Mouse (Mus musculus) liver, embryonic 14.5 days (tissue): ENCODE measurements at regions not wholly inside any gene's neighbourhood (a gene's known extent, or its start where the extent isn't known, plus 50 kb on each side); places are given as distances from the start of the nearest gene placed in this dataset.

Source experiments
- CTCF ChIP-seq: IDR thresholded peaks from 2 replicates; pipeline ENCODE4 v1.5.1; 2016; ENCODE audit warnings: antibody characterized with exemption, low read depth, control low read depth
- EP300 ChIP-seq: IDR thresholded peaks from 2 replicates; pipeline ENCODE4 v1.6.1; 2016; ENCODE audit warnings: antibody characterized with exemption, low read depth

DNA sequence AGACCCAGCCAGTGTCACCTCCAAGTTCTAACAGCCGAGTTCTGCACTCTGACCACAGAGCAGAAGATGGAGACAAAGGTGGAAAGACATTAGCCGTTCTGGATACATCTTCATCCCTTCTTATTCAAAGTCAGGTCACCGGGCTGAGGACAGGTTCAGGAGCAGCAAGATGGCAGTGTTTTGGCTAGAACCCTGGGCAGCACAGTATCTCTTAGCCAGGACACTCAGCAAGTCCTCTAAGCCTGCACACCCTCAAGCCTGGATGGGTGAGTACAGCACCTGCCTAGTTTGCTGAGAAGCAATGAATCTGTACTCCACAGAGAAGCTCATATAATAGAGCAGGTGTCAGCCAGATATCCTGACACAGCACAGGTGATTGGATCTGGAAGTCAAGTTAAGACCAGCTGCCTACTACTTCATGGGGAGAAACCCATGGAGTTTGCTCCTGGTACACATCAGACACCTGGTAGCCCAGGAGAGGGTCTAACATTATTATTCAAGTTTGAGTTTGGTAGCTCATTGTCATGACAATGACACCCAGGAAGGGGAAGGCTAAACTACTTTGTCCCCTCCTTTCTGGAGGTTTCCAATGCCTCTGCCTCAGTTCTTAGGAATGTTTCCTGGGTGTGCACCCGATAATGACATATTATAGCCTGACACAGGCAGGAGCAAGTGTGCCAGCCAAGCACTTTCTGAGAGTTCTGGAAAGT is 108.1 kb downstream of the Ndufa10 start:
- no peak for TF ChIP-seq CTCF
- TF ChIP-seq EP300 = no peak
